Mouse (Mus musculus): ENCODE results near the gene Medag.

Medag gene

GRCm38 (mm10) chr5:149430943-149431342, 19.4 kb downstream of the Medag start:
- DNase-seq = no peak

GRCm38 (mm10) chr5:149433618-149434017, 22.1 kb downstream of the Medag start:
- no peak for DNase-seq

GRCm38 (mm10) chr5:149434141-149434690, 22.7 kb downstream of the Medag start:
- DNase-seq = no peak

GRCm38 (mm10) chr5:149436541-149436940, 25.0 kb downstream of the Medag start:
- DNase-seq = no peak

GRCm38 (mm10) chr5:149437150-149437549, 25.6 kb downstream of the Medag start:
- no peak for DNase-seq

GRCm38 (mm10) chr5:149439531-149440179, 28.1 kb downstream of the Medag start, which contains the start of gene Tex26:
TSS of gene Tex26 (plus strand) at chr5:149439660.
- DNase-seq = no peak

GRCm38 (mm10) chr5:149440180-149440573, 28.6 kb downstream of the Medag start:
- DNase-seq = no peak

GRCm38 (mm10) chr5:149441646-149442276, 30.2 kb downstream of the Medag start:
- DNase-seq = no peak

GRCm38 (mm10) chr5:149442277-149442660, 30.7 kb downstream of the Medag start:
- no peak for DNase-seq

GRCm38 (mm10) chr5:149444451-149444850, 32.9 kb downstream of the Medag start:
- no peak for DNase-seq

GRCm38 (mm10) chr5:149446495-149446894, 34.9 kb downstream of the Medag start:
- DNase-seq = no peak

- no peak for DNase-seq
Observed at GRCm38 (mm10) chr5:149447733-149448132, 36.2 kb downstream of the Medag start.

GRCm38 (mm10) chr5:149449406-149449805, 37.9 kb downstream of the Medag start:
- no peak for DNase-seq

- DNase-seq = no peak
Observed at GRCm38 (mm10) chr5:149451209-149451681, 39.7 kb downstream of the Medag start.

GRCm38 (mm10) chr5:149454281-149454680, 42.7 kb downstream of the Medag start:
- DNase-seq = peak; percentile 20 to 75

- DNase-seq = no peak
Observed at GRCm38 (mm10) chr5:149456544-149456943, 45.0 kb downstream of the Medag start.

- no peak for DNase-seq
Observed at GRCm38 (mm10) chr5:149462071-149462470, 50.5 kb downstream of the Medag start.

GRCm38 (mm10) chr5:149465305-149465704, 53.8 kb downstream of the Medag start:
- no peak for DNase-seq

GRCm38 (mm10) chr5:149474142-149474541, 62.6 kb downstream of the Medag start:
- no peak for DNase-seq

GRCm38 (mm10) chr5:149474701-149475468, 63.3 kb downstream of the Medag start:
- DNase-seq = no peak
